Mouse (Mus musculus) midbrain, embryonic 14.5 days (tissue): ENCODE measurements around the gene Dock2. TPM values are rescaled to one million over a fixed set of nuclear protein-coding genes. Genes with fewer than 3 reads are reported as not detected.
A peak's percentile ranks its signal among the peaks of the same experiment; 100 is the strongest.

Source experiments
- ATAC-seq: fragments of 200-750 bp; cut with Nextera tagmentation; 2 replicates; pipeline ENCODE4 v1.8.0; 2017; ENCODE audit warnings: moderate number of reproducible peaks, moderate library complexity; ENCODE audit not compliant: low FRiP score, low TSS enrichment
- DNase-seq: peaks from one replicate; pipeline ENCODE4 v3.0.0-alpha.2; 2015
- H3K27ac ChIP-seq: fragments of 300-500 bp; sonication (generic); replicated peaks from 2 replicates; pipeline ENCODE4 v1.5.1; 2014; ENCODE audit warnings: mild to moderate bottlenecking, low read depth, low read length, moderate library complexity
- H3K27me3 ChIP-seq: fragments of 300-500 bp; sonication (generic); 2 replicates; pipeline ENCODE4 v1.6.1; 2014; ENCODE audit warnings: low read length, control low read depth, mixed read lengths; ENCODE audit not compliant: control insufficient read depth, insufficient read depth
- H3K36me3 ChIP-seq: fragments of 300-500 bp; sonication (generic); 2 replicates; pipeline ENCODE4 v1.6.1; 2014; ENCODE audit warnings: low read length, control low read depth; ENCODE audit not compliant: control insufficient read depth, insufficient read depth
- H3K4me1 ChIP-seq: fragments of 300-500 bp; sonication (generic); 2 replicates; pipeline ENCODE4 v1.6.1; 2014; ENCODE audit warnings: mild to moderate bottlenecking, antibody characterized with exemption, low read length, control low read depth; ENCODE audit not compliant: control insufficient read depth, insufficient read depth
- H3K4me2 ChIP-seq: fragments of 300-500 bp; sonication (generic); 2 replicates; pipeline ENCODE4 v1.6.1; 2014; ENCODE audit warnings: mild to moderate bottlenecking, low read length, moderate library complexity
- H3K4me3 ChIP-seq: fragments of 300-500 bp; sonication (generic); replicated peaks from 2 replicates; pipeline ENCODE4 v1.5.1; 2014; ENCODE audit warnings: low read depth, low read length
- H3K9ac ChIP-seq: fragments of 300-500 bp; sonication (generic); replicated peaks from 2 replicates; pipeline ENCODE4 v1.6.1; 2014; ENCODE audit warnings: mild to moderate bottlenecking, low read length, moderate library complexity
- H3K9me3 ChIP-seq: fragments of 300-500 bp; sonication (generic); 2 replicates; pipeline ENCODE4 v1.6.1; 2016; ENCODE audit warnings: low read length, control low read depth, mixed read lengths; ENCODE audit not compliant: control insufficient read depth
- WGBS: fragments of 180-500 bp; shearing (Covaris S2); extraction: QIAGEN DNeasy Blood & Tissue Kit; methylation state at CpG from one replicate; pipeline ENCODE4 v1.1.7; 2014; 5-methylcytosine and 5-hydroxymethylcytosine counted together
- polyA plus RNA-seq: library from polyadenylated mRNA; unstranded; fragments of >200 nt; fragmentation: Nextera tagmentation; extraction: Ambion mirVana; gene quantifications from 2 replicates; pipeline ENCODE4 v1.2.1, GENCODE M21; 2014

Dock2 gene
- polyA plus RNA-seq, 1 experiment from 2014 or later: 0.51 TPM

- H3K27ac ChIP-seq: no peak overlapping the region
- DNase-seq: peak; percentile 61
- H3K9me3 ChIP-seq: no peaks in the 10 kb centered on the region
- H3K9ac ChIP-seq: no peak overlapping the region
- no peaks in the 10 kb centered on the region for H3K27me3 ChIP-seq
- no peak overlapping the region for H3K4me2 ChIP-seq
- no peak overlapping the region for H3K4me3 ChIP-seq
- WGBS: 86% methylated on average over 1 of the region's 1 CpGs
- H3K4me1 ChIP-seq: 0 out of 2 replicates have a peak, but pooled peaks cover 6% of the 10 kb centered on the region
- no peak for ATAC-seq
- H3K36me3 ChIP-seq: no peaks in the 10 kb centered on the region
Measured at GRCm38 (mm10) chr11:34499663-34500062, 284.0 kb downstream of the Dock2 start.

GRCm38 (mm10) chr11:34494682-34495081 is 289.0 kb downstream of the Dock2 start:
- H3K4me1 ChIP-seq: 0 out of 2 replicates have a peak, but pooled peaks cover 5% of the 10 kb centered on the region
- no peak overlapping the region for H3K9ac ChIP-seq
- H3K4me3 ChIP-seq: no peak overlapping the region
- DNase-seq: no peak
- no peak overlapping the region for H3K27ac ChIP-seq
- no peaks in the 10 kb centered on the region for H3K27me3 ChIP-seq
- ATAC-seq: no peak
- no peaks in the 10 kb centered on the region for H3K9me3 ChIP-seq
- H3K4me2 ChIP-seq: no peak overlapping the region
- WGBS: 70% methylated on average over 4 of the region's 4 CpGs
- H3K36me3 ChIP-seq: no peaks in the 10 kb centered on the region

GRCm38 (mm10) chr11:34492986-34493385 is 290.7 kb downstream of the Dock2 start:
- Histone ChIP-seq H3K9ac (no peak overlapping the region), H3K4me2 (no peak overlapping the region), H3K4me1 (no peaks in the 10 kb centered on the region), H3K27me3 (no peaks in the 10 kb centered on the region), H3K27ac (no peak overlapping the region), H3K4me3 (no peak overlapping the region), H3K9me3 (no peaks in the 10 kb centered on the region), H3K36me3 (no peaks in the 10 kb centered on the region)
- no peak for ATAC-seq
- WGBS: 96% methylated on average over 3 of the region's 3 CpGs
- DNase-seq: no peak

- DNase-seq (no peak), ATAC-seq (no peak)
- no peak overlapping the region for H3K4me3 ChIP-seq
- no peaks in the 10 kb centered on the region for H3K4me1 ChIP-seq
- H3K27me3 ChIP-seq: no peaks in the 10 kb centered on the region
- no peak overlapping the region for H3K9ac ChIP-seq
- no peaks in the 10 kb centered on the region for H3K36me3 ChIP-seq
- no peak overlapping the region for H3K27ac ChIP-seq
- 94% methylated on average over 2 of the region's 2 CpGs for WGBS
- H3K4me2 ChIP-seq: no peak overlapping the region
- H3K9me3 ChIP-seq: no peaks in the 10 kb centered on the region
Measured at GRCm38 (mm10) chr11:34492223-34492622, 291.5 kb downstream of the Dock2 start.

- DNase-seq (no peak), ATAC-seq (no peak)
- Histone ChIP-seq H3K27ac (no peak overlapping the region), H3K4me1 (no peaks in the 10 kb centered on the region), H3K27me3 (no peaks in the 10 kb centered on the region), H3K4me2 (no peak overlapping the region), H3K9ac (no peak overlapping the region), H3K36me3 (no peaks in the 10 kb centered on the region), H3K9me3 (no peaks in the 10 kb centered on the region), H3K4me3 (no peak overlapping the region)
- WGBS: 90% methylated on average over 6 of the region's 6 CpGs
Measured at GRCm38 (mm10) chr11:34489548-34489947, 294.1 kb downstream of the Dock2 start.

- Histone ChIP-seq H3K4me3 (no peak overlapping the region), H3K27me3 (no peaks in the 10 kb centered on the region), H3K4me1 (no peaks in the 10 kb centered on the region), H3K36me3 (no peaks in the 10 kb centered on the region), H3K4me2 (no peak overlapping the region), H3K9ac (no peak overlapping the region), H3K27ac (no peak overlapping the region), H3K9me3 (no peaks in the 10 kb centered on the region)
- ATAC-seq: no peak
- no peak for DNase-seq
- 83% methylated on average over 5 of the region's 5 CpGs for WGBS
Measured at GRCm38 (mm10) chr11:34479301-34479700, 304.4 kb downstream of the Dock2 start.

GRCm38 (mm10) chr11:34469792-34470191 is 313.9 kb downstream of the Dock2 start:
- H3K9ac ChIP-seq: no peak overlapping the region
- no peaks in the 10 kb centered on the region for H3K36me3 ChIP-seq
- DNase-seq: peak; percentile 29
- H3K4me2 ChIP-seq: no peak overlapping the region
- H3K4me1 ChIP-seq: no peaks in the 10 kb centered on the region
- no peak overlapping the region for H3K4me3 ChIP-seq
- H3K27me3 ChIP-seq: no peaks in the 10 kb centered on the region
- 74% methylated on average over 2 of the region's 2 CpGs for WGBS
- no peak overlapping the region for H3K27ac ChIP-seq
- H3K9me3 ChIP-seq: no peaks in the 10 kb centered on the region
- ATAC-seq: no peak

- Histone ChIP-seq H3K4me1 (no peaks in the 10 kb centered on the region), H3K4me3 (no peak overlapping the region), H3K27me3 (no peaks in the 10 kb centered on the region), H3K27ac (peak overlapping the region; percentile 5; the same call in 1 of the 2 replicates), H3K9ac (no peak overlapping the region), H3K4me2 (no peak overlapping the region), H3K36me3 (no peaks in the 10 kb centered on the region), H3K9me3 (no peaks in the 10 kb centered on the region)
- no peak; the same call in 1 of the 2 replicates for ATAC-seq
- WGBS: 32% methylated on average over 3 of the region's 3 CpGs
- peak; percentile 77 for DNase-seq
Measured at GRCm38 (mm10) chr11:34468571-34468970, 315.1 kb downstream of the Dock2 start.

GRCm38 (mm10) chr11:34467056-34467455 is 316.6 kb downstream of the Dock2 start:
- H3K4me2 ChIP-seq: no peak overlapping the region
- no peaks in the 10 kb centered on the region for H3K9me3 ChIP-seq
- WGBS: 56% methylated on average over 1 of the region's 1 CpGs
- H3K27me3 ChIP-seq: no peaks in the 10 kb centered on the region
- no peaks in the 10 kb centered on the region for H3K36me3 ChIP-seq
- H3K27ac ChIP-seq: no peak overlapping the region
- H3K4me3 ChIP-seq: no peak overlapping the region
- DNase-seq: no peak
- ATAC-seq: no peak
- H3K9ac ChIP-seq: no peak overlapping the region
- no peaks in the 10 kb centered on the region for H3K4me1 ChIP-seq
